Mouse (Mus musculus) limb, embryonic 12.5 days (tissue): Measurements from ENCODE around the gene Irf1. TPM values are rescaled to one million over a fixed set of nuclear protein-coding genes. Genes with fewer than 3 reads are reported as not detected.

Experiments
- ATAC-seq: fragments of 200-750 bp; cut with Nextera tagmentation; 2 replicates; pipeline ENCODE4 v1.8.0; 2017; ENCODE audit warnings: low read depth, moderate TSS enrichment; ENCODE audit not compliant: insufficient number of reproducible peaks, insufficient read depth, low FRiP score, low TSS enrichment
- H3K27ac ChIP-seq: fragments of 300-500 bp; sonication (generic); 2 replicates; pipeline ENCODE4 v1.5.1; 2016; ENCODE audit warnings: mild to moderate bottlenecking, moderate library complexity
- H3K27me3 ChIP-seq: fragments of 300-500 bp; sonication (generic); 2 replicates; pipeline ENCODE4 v1.6.1; 2016; ENCODE audit warnings: mild to moderate bottlenecking, moderate library complexity
- H3K36me3 ChIP-seq: fragments of 300-500 bp; sonication (generic); 2 replicates; pipeline ENCODE4 v1.6.1; 2016; ENCODE audit warnings: mild to moderate bottlenecking, moderate library complexity
- H3K4me1 ChIP-seq: fragments of 300-500 bp; sonication (generic); replicated peaks from 2 replicates; pipeline ENCODE4 v1.6.1; 2016
- H3K4me2 ChIP-seq: fragments of 300-500 bp; sonication (generic); 2 replicates; pipeline ENCODE4 v1.6.1; 2016; ENCODE audit warnings: mild to moderate bottlenecking, moderate library complexity
- H3K4me3 ChIP-seq: fragments of 300-500 bp; sonication (generic); replicated peaks from 2 replicates; pipeline ENCODE4 v1.5.1; 2016; ENCODE audit warnings: mild to moderate bottlenecking
- H3K9ac ChIP-seq: fragments of 300-500 bp; sonication (generic); replicated peaks from 2 replicates; pipeline ENCODE4 v1.6.1; 2016; ENCODE audit warnings: mild to moderate bottlenecking, moderate library complexity
- H3K9me3 ChIP-seq: fragments of 300-500 bp; sonication (generic); 2 replicates; pipeline ENCODE4 v1.6.1; 2016; ENCODE audit warnings: mild to moderate bottlenecking, moderate library complexity
- WGBS: fragments of 180-500 bp; shearing (Covaris S2); methylation state at CpG from one replicate; pipeline ENCODE4 v1.1.7; 2016; 5-methylcytosine and 5-hydroxymethylcytosine counted together
- polyA plus RNA-seq: library from polyadenylated mRNA; unstranded; fragments of >200 nt; fragmentation: Nextera tagmentation; extraction: Ambion mirVana; gene quantifications from 2 replicates; pipeline ENCODE4 v1.2.1, GENCODE M21; 2016

Gene Irf1
- polyA plus RNA-seq, 1 experiment from 2014 or later, result 8.5 TPM

DNA sequence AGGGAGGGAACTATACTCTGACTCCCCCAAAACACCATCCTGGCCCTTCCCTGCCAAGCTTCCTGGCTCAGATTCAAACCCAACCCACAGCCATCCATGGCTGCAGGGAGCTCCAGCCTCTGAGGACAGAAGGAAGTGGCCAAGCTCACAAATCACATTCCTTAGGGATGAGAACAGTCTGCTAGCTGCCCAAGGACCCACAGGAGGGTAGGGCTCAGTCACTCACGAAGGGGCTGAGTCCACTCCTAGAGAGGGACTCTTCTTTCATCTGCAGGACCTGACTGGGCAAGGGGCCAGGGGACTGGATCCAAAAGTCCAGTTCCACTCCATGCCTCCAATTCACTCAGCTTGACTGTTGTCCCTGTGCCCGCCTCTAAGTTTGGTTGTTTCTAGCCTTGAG, 8.0 kb upstream of the Irf1 start:
- Histone ChIP-seq H3K4me2 (0 out of 2 replicates have a peak overlapping the region, but pooled peaks have one; percentile 73), H3K36me3 (no peaks in the 10 kb centered on the region), H3K27me3 (peaks cover 15% of the 10 kb centered on the region), H3K9ac (no peak overlapping the region), H3K4me3 (no peak overlapping the region), H3K4me1 (peaks cover 60% of the 10 kb centered on the region), H3K27ac (no peak overlapping the region), H3K9me3 (no peaks in the 10 kb centered on the region)
- no peak for ATAC-seq
- 58% methylated on average over 2 of the region's 2 CpGs for WGBS

DNA sequence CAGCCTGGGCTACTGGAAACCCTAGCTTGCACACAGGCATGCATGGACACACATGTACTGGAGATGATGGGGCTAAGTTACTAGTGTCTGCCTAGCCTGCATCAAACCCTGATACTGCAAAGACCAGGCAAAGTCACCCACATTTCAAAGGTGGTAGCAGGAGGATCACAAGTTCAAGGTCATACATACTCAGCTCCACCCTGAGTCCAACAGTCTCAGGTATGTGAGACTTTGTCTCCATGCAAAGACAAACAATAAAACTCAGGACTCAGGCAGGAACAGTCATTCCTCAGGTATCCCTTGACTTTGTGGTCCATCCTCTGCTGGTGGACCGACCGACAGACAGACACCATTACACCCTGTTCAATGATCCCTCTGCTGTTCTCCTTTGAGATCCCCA, 7.4 kb upstream of the Irf1 start:
- Histone ChIP-seq H3K4me3 (peak overlapping the region; percentile 38), H3K9ac (no peak overlapping the region), H3K4me1 (peaks cover 60% of the 10 kb centered on the region), H3K4me2 (peak overlapping the region; percentile 73), H3K36me3 (no peaks in the 10 kb centered on the region), H3K9me3 (no peaks in the 10 kb centered on the region), H3K27me3 (peaks cover 17% of the 10 kb centered on the region), H3K27ac (no peak overlapping the region)
- ATAC-seq, result no peak
- 72% methylated on average over 2 of the region's 2 CpGs for WGBS

DNA sequence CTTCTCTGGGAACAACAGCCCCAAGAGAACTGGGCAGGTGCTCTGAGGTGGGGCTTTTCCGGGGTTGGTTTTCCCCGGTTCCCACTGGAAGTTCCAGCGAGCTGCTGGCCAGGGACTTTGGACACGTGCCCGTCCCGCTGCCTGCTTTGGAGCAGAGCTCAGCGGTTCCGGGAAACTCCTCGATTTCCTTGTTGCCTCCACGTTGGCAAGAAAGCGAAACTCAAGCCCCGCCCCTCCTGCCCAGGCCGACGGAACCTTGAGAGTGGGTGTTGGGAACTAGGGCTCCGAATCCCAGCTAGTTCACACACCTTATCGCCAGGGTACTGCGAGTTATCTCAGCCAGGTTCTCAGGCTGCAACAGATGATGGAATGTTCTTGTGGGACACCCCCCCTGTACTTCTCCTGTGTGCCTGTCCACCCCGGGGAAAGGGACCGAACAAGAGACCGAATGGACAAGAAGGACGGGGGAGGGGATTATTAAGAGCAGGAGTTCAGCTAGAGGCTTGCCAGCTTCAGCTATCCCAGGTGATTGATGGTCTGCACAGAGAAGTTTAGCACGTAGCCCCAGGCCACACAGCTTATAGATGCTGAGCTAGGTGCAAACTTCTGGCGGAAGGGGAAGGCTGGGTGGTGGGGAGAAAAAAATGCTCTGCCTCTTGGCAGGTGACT, 6.9 kb upstream of the Irf1 start:
- Histone ChIP-seq H3K27me3 (peaks cover 19% of the 10 kb centered on the region), H3K27ac (peak overlapping the region; percentile 91), H3K36me3 (no peaks in the 10 kb centered on the region), H3K4me1 (peaks cover 60% of the 10 kb centered on the region), H3K4me2 (peak overlapping the region; percentile 73), H3K4me3 (peak overlapping the region; percentile 38), H3K9ac (peak overlapping the region; percentile 57; the same call in 1 of the 2 replicates), H3K9me3 (no peaks in the 10 kb centered on the region)
- WGBS, result 6% methylated on average over 23 of the region's 23 CpGs
- ATAC-seq, result no peak

DNA sequence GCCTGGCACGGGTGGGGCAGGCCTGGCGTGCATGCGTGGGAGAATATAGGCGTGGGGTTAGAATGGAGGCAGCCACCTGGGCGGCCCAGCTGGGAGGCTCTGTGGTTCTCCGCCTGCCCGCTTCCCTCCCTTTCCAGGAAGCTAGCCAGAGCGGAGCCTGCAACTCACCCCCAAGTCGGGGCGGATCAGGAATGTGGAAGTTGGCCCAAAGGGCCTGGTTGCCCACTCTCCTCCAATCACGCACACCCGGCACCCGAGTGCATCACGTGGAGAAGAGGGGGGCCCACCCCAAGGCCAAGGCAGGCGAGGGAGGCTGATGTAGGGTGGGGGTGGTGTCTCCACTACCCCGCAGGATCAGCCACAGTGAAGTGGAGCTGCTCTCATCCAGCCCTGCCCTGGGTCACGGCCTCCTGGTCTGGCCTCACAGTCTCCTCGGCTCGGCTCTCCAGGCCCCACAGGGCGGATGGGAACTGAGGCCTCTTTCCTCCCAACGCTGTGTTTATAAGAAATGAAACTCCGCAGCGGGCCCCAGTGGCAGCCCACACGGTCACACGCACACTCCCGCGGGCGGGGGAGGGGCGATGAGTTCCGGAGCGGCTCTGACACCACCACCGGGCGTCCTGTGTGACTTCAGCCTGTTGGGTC, 6.2 kb upstream of the Irf1 start:
- Histone ChIP-seq H3K9me3 (no peaks in the 10 kb centered on the region), H3K9ac (peak overlapping the region; percentile 57), H3K27ac (peak overlapping the region; percentile 91), H3K4me2 (peak overlapping the region; percentile 73), H3K4me1 (peaks cover 59% of the 10 kb centered on the region), H3K4me3 (peak overlapping the region; percentile 38), H3K27me3 (peaks cover 22% of the 10 kb centered on the region), H3K36me3 (no peaks in the 10 kb centered on the region)
- WGBS, result 1% methylated on average over 33 of the region's 33 CpGs
- ATAC-seq, result peak; percentile 83

DNA sequence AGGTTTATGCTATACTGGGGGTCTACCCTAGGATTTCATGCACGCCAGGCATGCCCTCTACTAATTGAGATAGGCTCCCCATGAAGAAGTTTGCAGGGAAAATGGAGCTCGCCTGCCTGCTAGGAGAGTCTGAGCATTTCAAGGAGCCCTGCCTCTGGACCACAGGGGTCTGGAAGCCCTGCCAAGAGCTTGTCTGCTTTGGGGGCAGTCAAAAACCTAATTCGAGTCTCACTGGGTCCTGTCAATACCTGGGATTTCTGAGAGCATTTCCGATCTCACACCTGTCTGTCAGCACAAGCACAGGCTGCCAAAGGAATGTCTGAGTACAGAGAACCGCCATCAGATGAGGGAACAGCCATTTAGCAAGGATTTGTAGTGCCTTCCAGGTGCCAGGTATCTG, 5.2 kb upstream of the Irf1 start:
- ATAC-seq, result no peak
- Histone ChIP-seq H3K27ac (peak overlapping the region; percentile 91; the same call in 1 of the 2 replicates), H3K27me3 (peaks cover 24% of the 10 kb centered on the region), H3K4me2 (no peak overlapping the region), H3K9ac (no peak overlapping the region), H3K4me3 (no peak overlapping the region), H3K4me1 (peaks cover 54% of the 10 kb centered on the region), H3K9me3 (no peaks in the 10 kb centered on the region), H3K36me3 (no peaks in the 10 kb centered on the region)
- WGBS, result 47% methylated on average over 5 of the region's 5 CpGs

DNA sequence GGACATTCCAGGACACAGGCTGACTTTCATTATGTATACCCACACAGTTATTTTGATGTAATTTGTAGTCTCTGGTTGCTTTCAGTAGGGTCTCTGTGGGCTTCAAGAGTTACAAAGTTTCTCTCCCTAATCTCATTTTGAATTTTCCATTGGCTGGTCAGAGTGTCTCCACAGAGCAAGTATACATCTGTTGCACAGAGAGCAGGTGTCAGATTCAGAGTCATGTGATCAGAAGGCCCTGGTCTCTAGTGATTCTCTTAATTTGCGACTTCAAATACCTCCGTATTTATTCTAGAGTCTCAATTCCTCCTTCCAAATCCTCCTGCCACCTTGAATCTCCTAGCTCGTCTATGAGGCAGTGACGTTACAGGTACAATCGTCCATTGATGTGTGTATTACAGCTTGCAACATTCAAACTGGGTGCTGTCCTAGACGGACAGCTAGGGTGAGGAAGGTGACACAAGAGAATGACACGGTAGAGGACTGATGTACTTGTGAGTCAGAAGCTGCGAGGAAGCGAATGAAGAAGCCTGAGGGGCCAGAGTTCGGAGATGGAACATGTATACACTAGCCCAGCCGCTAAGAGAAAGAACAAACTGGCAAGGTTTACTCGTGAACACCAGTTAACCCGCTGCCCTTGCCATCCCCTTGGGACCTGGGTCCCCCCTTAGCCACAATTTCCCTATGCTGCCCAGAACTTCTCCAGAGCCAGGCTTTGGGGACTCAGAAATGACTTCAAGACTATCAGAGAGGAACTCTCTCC, 1.2 kb upstream of the Irf1 start:
- Histone ChIP-seq H3K4me2 (no peak overlapping the region), H3K27me3 (peaks cover 18% of the 10 kb centered on the region; the same call in 1 of the 2 replicates), H3K27ac (no peak overlapping the region), H3K4me3 (no peak overlapping the region), H3K9me3 (no peaks in the 10 kb centered on the region), H3K36me3 (0 out of 2 replicates have a peak, but pooled peaks cover 4% of the 10 kb centered on the region), H3K9ac (no peak overlapping the region), H3K4me1 (peaks cover 25% of the 10 kb centered on the region)
- WGBS, result 72% methylated on average over 13 of the region's 13 CpGs
- ATAC-seq, result no peak

DNA sequence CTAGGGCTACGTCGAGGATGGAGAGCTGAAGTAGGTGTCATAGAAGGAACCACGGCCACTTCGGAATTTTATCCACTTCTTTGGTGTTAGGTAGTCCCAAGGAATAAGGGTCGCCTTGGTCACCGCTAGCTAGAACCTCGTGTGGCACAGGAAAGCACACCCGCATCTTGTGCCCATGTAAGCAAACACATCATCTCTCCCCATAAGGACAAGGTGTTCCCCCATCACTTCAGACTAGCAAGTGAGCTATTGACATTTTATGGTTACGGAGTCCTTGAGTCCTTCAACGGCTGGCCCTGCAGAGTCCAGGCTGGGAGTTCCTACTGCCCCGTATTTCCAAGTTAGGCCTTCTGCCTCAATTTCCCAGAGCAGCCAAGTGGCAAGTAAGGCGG, 633 bp upstream of the Irf1 start:
- peaks cover 9% of the 10 kb centered on the region; the same call in 1 of the 2 replicates for H3K36me3 ChIP-seq
- WGBS, result 51% methylated on average over 12 of the region's 12 CpGs
- peaks cover 19% of the 10 kb centered on the region for H3K4me1 ChIP-seq
- H3K27ac ChIP-seq, result no peak overlapping the region; the same call in 1 of the 2 replicates
- H3K27me3 ChIP-seq, result peaks cover 18% of the 10 kb centered on the region; the same call in 1 of the 2 replicates
- peak overlapping the region; percentile 79 for H3K4me3 ChIP-seq
- H3K9me3 ChIP-seq, result no peaks in the 10 kb centered on the region
- no peak overlapping the region for H3K9ac ChIP-seq
- H3K4me2 ChIP-seq, result peak overlapping the region; percentile 81
- no peak for ATAC-seq

DNA sequence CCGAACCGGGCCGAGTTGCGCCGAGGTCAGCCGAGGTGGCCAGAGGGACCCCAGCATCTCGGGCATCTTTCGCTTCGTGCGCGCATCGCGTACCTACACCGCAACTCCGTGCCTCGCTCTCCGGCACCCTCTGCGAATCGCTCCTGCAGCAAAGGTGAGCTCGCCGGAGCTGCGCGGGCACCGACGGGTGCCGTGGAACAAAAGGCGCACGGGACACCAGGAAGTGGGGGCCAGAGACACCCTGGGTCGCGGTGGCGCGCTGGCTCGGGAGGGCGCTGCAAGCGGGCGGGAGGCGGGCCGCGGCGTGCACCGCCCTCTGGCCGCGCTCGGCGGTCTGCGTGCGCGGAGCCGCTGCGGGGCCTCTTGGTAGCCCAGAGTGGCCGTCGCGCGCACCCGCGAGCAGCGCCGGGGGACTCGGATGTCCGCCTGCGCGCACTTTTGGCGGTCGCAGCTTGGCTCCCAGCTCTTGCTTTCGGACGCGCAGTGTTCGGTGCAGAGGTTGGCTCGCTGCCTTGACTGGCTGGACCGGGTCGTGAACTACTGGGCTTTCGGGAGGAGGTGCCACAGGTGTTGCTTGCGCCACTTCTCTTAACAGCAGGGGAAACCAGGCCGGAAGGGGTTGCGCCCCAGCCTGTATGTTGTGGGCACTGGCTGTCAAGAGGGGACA, 444 bp downstream of the Irf1 start:
- peak overlapping the region; percentile 79 for H3K4me3 ChIP-seq
- H3K36me3 ChIP-seq, result peaks cover 20% of the 10 kb centered on the region
- H3K9ac ChIP-seq, result peak overlapping the region; percentile 75
- ATAC-seq, result peak; percentile 71
- under 1% methylated on average over 75 of the region's 75 CpGs for WGBS
- peak overlapping the region; percentile 51 for H3K27ac ChIP-seq
- peaks cover 12% of the 10 kb centered on the region for H3K4me1 ChIP-seq
- no peaks in the 10 kb centered on the region for H3K9me3 ChIP-seq
- peak overlapping the region; percentile 81 for H3K4me2 ChIP-seq
- peaks cover 18% of the 10 kb centered on the region; the same call in 1 of the 2 replicates for H3K27me3 ChIP-seq

DNA sequence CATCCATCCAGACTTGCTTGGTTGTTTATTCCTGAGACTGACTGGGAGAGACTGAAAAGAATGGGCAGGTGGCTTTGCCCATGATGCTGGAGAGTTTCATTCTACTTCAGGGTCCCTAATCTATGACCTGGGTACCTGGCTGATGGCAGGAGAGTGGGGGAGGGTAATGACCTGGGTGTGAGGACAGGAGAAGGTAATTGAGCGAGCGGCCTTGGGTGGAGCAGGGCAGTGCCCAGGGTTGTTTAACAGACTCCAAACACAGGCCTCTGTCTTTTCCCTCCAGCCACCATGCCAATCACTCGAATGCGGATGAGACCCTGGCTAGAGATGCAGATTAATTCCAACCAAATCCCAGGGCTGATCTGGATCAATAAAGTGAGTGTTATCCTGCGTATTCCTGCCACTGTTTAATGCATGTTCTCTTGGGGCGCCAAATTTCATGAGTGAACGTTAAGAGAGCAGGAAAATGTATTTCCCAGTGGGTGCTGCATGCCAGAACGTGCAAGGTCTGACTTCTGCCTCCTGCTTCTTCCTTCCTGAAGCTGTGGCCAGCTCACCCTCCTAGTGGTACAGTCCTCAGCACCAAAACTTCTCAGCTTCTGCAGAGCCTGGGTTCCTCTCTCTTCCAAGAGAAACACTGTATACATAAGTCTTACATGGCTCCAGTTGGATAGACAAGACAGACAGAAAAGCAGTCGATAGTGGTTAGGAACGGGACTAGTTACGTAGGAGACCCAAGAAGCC, 1.4 kb downstream of the Irf1 start:
- Histone ChIP-seq H3K36me3 (peaks cover 26% of the 10 kb centered on the region), H3K4me2 (peak overlapping the region; percentile 81), H3K27ac (no peak overlapping the region), H3K27me3 (peaks cover 18% of the 10 kb centered on the region; the same call in 1 of the 2 replicates), H3K9me3 (no peaks in the 10 kb centered on the region), H3K4me3 (peak overlapping the region; percentile 79; the same call in 1 of the 2 replicates), H3K4me1 (peaks cover 12% of the 10 kb centered on the region), H3K9ac (no peak overlapping the region)
- no peak for ATAC-seq
- 88% methylated on average over 11 of the region's 11 CpGs for WGBS

DNA sequence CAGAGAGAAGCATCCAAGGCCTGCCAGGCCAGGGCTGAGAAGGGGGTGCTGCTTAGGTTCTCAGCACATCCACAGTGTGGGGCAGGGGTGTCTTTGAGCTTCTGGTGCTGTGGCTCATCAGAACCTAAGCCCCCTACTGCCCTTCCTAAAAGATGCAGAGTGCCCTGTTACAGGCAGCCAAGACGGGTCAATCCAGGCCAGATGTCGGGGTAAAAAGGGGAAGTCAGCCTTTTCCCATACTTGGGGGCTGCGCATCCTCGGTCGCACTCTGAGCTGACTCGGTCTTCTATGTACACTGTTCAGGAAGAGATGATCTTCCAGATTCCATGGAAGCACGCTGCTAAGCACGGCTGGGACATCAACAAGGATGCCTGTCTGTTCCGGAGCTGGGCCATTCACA, 2.7 kb downstream of the Irf1 start:
- no peak overlapping the region for H3K27ac ChIP-seq
- 78% methylated on average over 9 of the region's 9 CpGs for WGBS
- ATAC-seq, result no peak
- no peak overlapping the region for H3K4me2 ChIP-seq
- H3K4me3 ChIP-seq, result no peak overlapping the region
- H3K27me3 ChIP-seq, result peaks cover 16% of the 10 kb centered on the region; the same call in 1 of the 2 replicates
- H3K4me1 ChIP-seq, result peaks cover 12% of the 10 kb centered on the region
- H3K9me3 ChIP-seq, result no peaks in the 10 kb centered on the region
- peaks cover 39% of the 10 kb centered on the region for H3K36me3 ChIP-seq
- H3K9ac ChIP-seq, result no peak overlapping the region
